Mouse (Mus musculus): ENCODE measurements around the gene 4930595M18Rik.

4930595M18Rik gene

DNA sequence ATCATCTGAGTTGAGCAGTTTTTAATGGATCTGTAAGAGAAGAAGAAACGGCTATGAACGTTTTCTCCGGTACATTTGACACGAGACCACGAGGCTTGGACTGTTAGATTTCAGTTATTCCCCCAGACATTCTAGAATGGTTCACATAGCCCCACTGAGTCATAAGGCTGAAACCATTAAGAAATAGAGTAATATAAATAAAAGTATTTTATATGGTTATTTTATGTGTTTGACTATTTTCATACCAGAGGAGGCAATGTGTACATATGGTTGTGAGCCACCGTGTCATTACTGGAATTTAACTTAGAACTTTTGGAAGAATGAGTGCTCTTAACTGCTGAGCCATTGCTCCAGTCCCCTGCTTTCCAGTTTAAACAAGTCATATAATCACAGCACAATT lies at the start of gene 4930595M18Rik:
TSS of gene 4930595M18Rik (minus strand) at position 101 of the 400 bp plus-strand sequence.
- DNase-seq (ENCODE audit: low spot score in 2 of 2), result no peak

DNA sequence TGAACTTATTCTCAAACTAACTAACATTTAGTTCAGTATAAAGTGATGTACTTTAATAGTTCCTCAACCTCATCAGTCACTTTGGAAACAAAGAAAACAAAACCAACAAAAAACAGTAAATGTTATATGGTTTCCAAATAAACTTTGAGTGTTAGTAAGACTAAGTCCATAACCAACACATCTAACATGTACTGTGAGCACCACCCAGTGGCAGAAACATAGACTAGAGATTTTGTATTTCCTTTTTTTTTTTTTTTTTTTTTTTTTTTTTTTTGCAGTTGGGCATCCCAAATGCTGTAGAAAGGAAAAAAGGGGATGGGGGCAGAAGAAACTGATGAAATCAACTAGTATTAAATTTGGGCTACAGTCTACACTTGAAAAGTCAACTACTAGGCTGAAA lies 14.6 kb upstream of the 4930595M18Rik start:
- no peak for DNase-seq (ENCODE audit: low spot score in 2 of 2)

All from urinary bladder, postnatal 4 days (tissue).